Mouse (Mus musculus): ENCODE measurements around the gene Fam172a. TPM values are rescaled to one million over a fixed set of nuclear protein-coding genes. Genes with fewer than 3 reads are reported as not detected.

Fam172a gene
- polyA plus RNA-seq, 1 experiment from 2014 or later: 11.6 TPM

- ATAC-seq (ENCODE audit: low read depth) (no peak), DNase-seq (no peak)
- Histone ChIP-seq H3K9me3 (replicated peaks) (no peaks in the 10 kb centered on the region), H3K27ac (no peak overlapping the region), H3K36me3 (no peaks in the 10 kb centered on the region), H3K9ac (no peak overlapping the region), H3K27me3 (peaks cover 98% of the 10 kb centered on the region), H3K4me1 (replicated peaks) (no peaks in the 10 kb centered on the region), H3K4me3 (replicated peaks) (peak overlapping the region; percentile 29), H3K4me2 (peak overlapping the region; percentile 38)
- WGBS (ENCODE audit: insufficient replicate concordance): 3% methylated on average over 64 of the region's 64 CpGs
Measured at GRCm38 (mm10) chr13:78194850-78195600, 493.2 kb downstream of the Fam172a start.

- H3K4me3 ChIP-seq (replicated peaks): peak overlapping the region; percentile 29; the same call in 1 of the 2 replicates
- WGBS (ENCODE audit: insufficient replicate concordance): 6% methylated on average over 13 of the region's 13 CpGs
- H3K36me3 ChIP-seq: no peaks in the 10 kb centered on the region
- peaks cover 98% of the 10 kb centered on the region for H3K27me3 ChIP-seq
- H3K9ac ChIP-seq: no peak overlapping the region
- peak overlapping the region; percentile 38; the same call in 1 of the 2 replicates for H3K4me2 ChIP-seq
- ATAC-seq (ENCODE audit: low read depth): no peak
- no peak overlapping the region for H3K27ac ChIP-seq
- H3K4me1 ChIP-seq (replicated peaks): no peaks in the 10 kb centered on the region
- no peaks in the 10 kb centered on the region for H3K9me3 ChIP-seq (replicated peaks)
- DNase-seq: no peak
Measured at GRCm38 (mm10) chr13:78195601-78196115, 493.8 kb downstream of the Fam172a start.

- H3K27me3 ChIP-seq: peaks cover 97% of the 10 kb centered on the region
- DNase-seq (no peak), ATAC-seq (ENCODE audit: low read depth) (no peak)
- H3K27ac ChIP-seq: no peak overlapping the region
- no peak overlapping the region for H3K9ac ChIP-seq
- no peak overlapping the region for H3K4me2 ChIP-seq
- H3K9me3 ChIP-seq (replicated peaks): no peaks in the 10 kb centered on the region
- no peaks in the 10 kb centered on the region for H3K36me3 ChIP-seq
- WGBS (ENCODE audit: insufficient replicate concordance): 18% methylated on average over 7 of the region's 7 CpGs
- no peaks in the 10 kb centered on the region for H3K4me1 ChIP-seq (replicated peaks)
- no peak overlapping the region for H3K4me3 ChIP-seq (replicated peaks)
Measured at GRCm38 (mm10) chr13:78196236-78196796, 494.5 kb downstream of the Fam172a start.

GRCm38 (mm10) chr13:78197286-78197818 is 495.5 kb downstream of the Fam172a start:
- no peak for ATAC-seq (ENCODE audit: low read depth)
- Histone ChIP-seq H3K4me2 (peak overlapping the region; percentile 66), H3K4me3 (replicated peaks) (peak overlapping the region; percentile 59), H3K36me3 (no peaks in the 10 kb centered on the region), H3K27ac (no peak overlapping the region), H3K9me3 (replicated peaks) (no peaks in the 10 kb centered on the region), H3K27me3 (peaks cover 97% of the 10 kb centered on the region), H3K4me1 (replicated peaks) (no peaks in the 10 kb centered on the region), H3K9ac (no peak overlapping the region)
- WGBS (ENCODE audit: insufficient replicate concordance): 3% methylated on average over 9 of the region's 9 CpGs
- no peak for DNase-seq

- Histone ChIP-seq H3K27ac (peak overlapping the region; percentile 47; the same call in 1 of the 2 replicates), H3K9ac (peak overlapping the region; percentile 53)
- no peak for DNase-seq
Measured at GRCm38 (mm10) chr13:78197819-78198390, 496.1 kb downstream of the Fam172a start.

GRCm38 (mm10) chr13:78198391-78198870 is 496.6 kb downstream of the Fam172a start:
- peak overlapping the region; percentile 47; the same call in 1 of the 2 replicates for H3K27ac ChIP-seq
- H3K27me3 ChIP-seq: peaks cover 97% of the 10 kb centered on the region
- DNase-seq: no peak
- H3K9me3 ChIP-seq (replicated peaks): no peaks in the 10 kb centered on the region
- H3K9ac ChIP-seq: peak overlapping the region; percentile 53
- no peaks in the 10 kb centered on the region for H3K36me3 ChIP-seq
- peak overlapping the region; percentile 66 for H3K4me2 ChIP-seq
- ATAC-seq (ENCODE audit: low read depth): no peak
- peak overlapping the region; percentile 59 for H3K4me3 ChIP-seq (replicated peaks)
- 0% methylated on average over 29 of the region's 63 CpGs for WGBS (ENCODE audit: insufficient replicate concordance)
- no peaks in the 10 kb centered on the region for H3K4me1 ChIP-seq (replicated peaks)

More at GRCm38 (mm10) chr13:78197819-78198390, 496.1 kb downstream of the Fam172a start:
- ATAC-seq (ENCODE audit: low read depth): no peak
- Histone ChIP-seq H3K27me3 (peaks cover 97% of the 10 kb centered on the region), H3K9me3 (replicated peaks) (no peaks in the 10 kb centered on the region), H3K4me2 (peak overlapping the region; percentile 66), H3K36me3 (no peaks in the 10 kb centered on the region), H3K4me1 (replicated peaks) (no peaks in the 10 kb centered on the region), H3K4me3 (replicated peaks) (peak overlapping the region; percentile 59)
- 2% methylated on average over 31 of the region's 33 CpGs for WGBS (ENCODE audit: insufficient replicate concordance)

- WGBS (ENCODE audit: insufficient replicate concordance): under 1% methylated on average over 58 of the region's 92 CpGs
- Histone ChIP-seq H3K36me3 (no peaks in the 10 kb centered on the region), H3K9ac (peak overlapping the region; percentile 52), H3K4me2 (peak overlapping the region; percentile 66), H3K27ac (peak overlapping the region; percentile 47), H3K4me3 (replicated peaks) (peak overlapping the region; percentile 59), H3K9me3 (replicated peaks) (no peaks in the 10 kb centered on the region), H3K4me1 (replicated peaks) (no peaks in the 10 kb centered on the region), H3K27me3 (peaks cover 97% of the 10 kb centered on the region)
- 0 out of 2 replicates have a peak, but pooled peaks have one; percentile 27 for ATAC-seq (ENCODE audit: low read depth)
- DNase-seq: no peak
Measured at GRCm38 (mm10) chr13:78198871-78199641, 497.2 kb downstream of the Fam172a start.

- H3K9me3 ChIP-seq (replicated peaks): no peaks in the 10 kb centered on the region
- ATAC-seq (ENCODE audit: low read depth) (no peak), DNase-seq (no peak)
- WGBS (ENCODE audit: insufficient replicate concordance): under 1% methylated on average over 14 of the region's 14 CpGs
- H3K27ac ChIP-seq: peak within 1 kb of the TSS; percentile 47
- no peaks in the 10 kb centered on the region for H3K4me1 ChIP-seq (replicated peaks)
- H3K4me3 ChIP-seq (replicated peaks): peak within 1 kb of the TSS; percentile 59
- peak within 1 kb of the TSS; percentile 53 for H3K9ac ChIP-seq
- peaks cover 97% of the 10 kb centered on the region for H3K27me3 ChIP-seq
- H3K36me3 ChIP-seq: no peaks in the 10 kb centered on the region
- H3K4me2 ChIP-seq: peak within 1 kb of the TSS; percentile 66
Measured at GRCm38 (mm10) chr13:78199642-78200160, 497.9 kb downstream of the Fam172a start, which contains the start of gene Nr2f1. Gene Nr2f1 (minus strand): TSS chr13:78199757.

- Histone ChIP-seq H3K36me3 (no peaks in the 10 kb centered on the region), H3K9ac (no peak overlapping the region), H3K4me3 (replicated peaks) (no peak overlapping the region; the same call in 1 of the 2 replicates), H3K4me1 (replicated peaks) (no peaks in the 10 kb centered on the region), H3K4me2 (0 out of 2 replicates have a peak overlapping the region, but pooled peaks have one; percentile 8), H3K27me3 (peaks cover 97% of the 10 kb centered on the region), H3K9me3 (replicated peaks) (no peaks in the 10 kb centered on the region), H3K27ac (no peak overlapping the region)
- 0% methylated on average over 9 of the region's 9 CpGs for WGBS (ENCODE audit: insufficient replicate concordance)
- DNase-seq (no peak), ATAC-seq (ENCODE audit: low read depth) (peak; percentile 41; the same call in 1 of the 2 replicates)
Measured at GRCm38 (mm10) chr13:78200407-78200806, 498.6 kb downstream of the Fam172a start.

Measured in liver, embryonic 13.5 days (tissue).